Mouse (Mus musculus): ENCODE measurements at regions not wholly inside any gene's neighbourhood (a gene's known extent, or its start where the extent isn't known, plus 50 kb on each side); places are given as distances from the start of the nearest gene placed in this dataset.
A peak's percentile ranks its signal among the peaks of the same experiment; 100 is the strongest.

DNA sequence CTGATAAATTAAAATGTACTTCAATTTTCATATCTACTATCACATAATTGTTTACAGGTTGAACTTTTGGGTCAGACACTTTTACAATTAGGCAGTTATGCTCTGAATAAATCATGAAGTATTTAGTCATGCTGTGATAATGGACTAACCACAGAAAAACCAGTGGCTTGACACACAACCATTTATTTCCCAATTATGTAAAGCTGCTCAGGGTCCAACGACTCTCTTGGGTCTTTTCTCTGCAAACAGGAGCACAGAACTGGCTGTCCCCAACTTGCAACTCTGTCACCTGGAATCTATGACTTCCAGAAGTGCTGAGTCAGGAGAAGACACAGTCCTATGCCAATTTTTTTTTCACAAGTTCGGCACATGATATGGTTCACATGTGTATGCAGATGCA is 214.8 kb downstream of the Kcnj2 start:
- no peak for DNase-seq

DNA sequence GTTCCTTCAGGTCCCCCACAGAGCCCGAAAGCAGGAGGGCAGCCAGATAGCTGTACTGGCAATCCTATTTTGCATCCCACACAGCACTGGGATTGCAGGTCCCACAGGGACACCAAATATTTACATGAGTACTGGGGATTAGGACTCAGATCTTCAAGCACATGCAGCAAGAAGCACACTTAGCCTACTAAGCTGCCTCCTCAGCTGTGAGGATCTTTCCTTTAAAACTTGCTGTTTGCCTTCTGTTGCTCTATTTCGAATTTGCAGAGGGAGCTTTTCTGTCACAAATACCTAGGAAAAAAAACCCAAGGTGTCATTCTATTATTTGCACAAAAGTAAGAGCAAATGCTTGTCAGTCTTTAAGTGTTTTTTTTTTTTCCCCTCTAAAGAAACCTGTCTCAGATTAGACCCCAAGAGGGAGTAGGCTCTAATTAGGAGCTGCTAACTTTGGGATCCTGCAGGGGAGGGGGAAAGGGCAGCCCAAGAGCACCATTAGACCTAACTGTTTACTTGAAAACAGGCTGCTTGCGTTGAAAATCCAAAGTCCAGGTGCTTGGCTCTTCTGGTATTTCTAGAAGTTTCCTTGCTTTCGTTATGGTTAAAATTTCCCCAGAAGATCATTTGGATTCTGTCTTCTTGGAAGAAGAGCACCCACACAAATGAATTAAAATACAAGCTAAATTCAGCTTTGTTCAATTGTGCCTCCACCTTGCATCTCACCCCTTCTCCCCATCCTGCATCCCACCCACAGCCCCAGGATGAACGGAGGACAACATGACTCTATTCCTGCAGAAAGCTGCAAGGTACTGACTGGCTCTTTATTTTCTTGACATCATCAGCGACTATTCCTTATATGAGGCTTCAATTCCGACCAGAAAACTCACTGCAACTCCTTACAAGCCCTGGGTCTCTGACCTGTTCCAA is 215.5 kb downstream of the Kcnj2 start:
- no peak for DNase-seq

DNA sequence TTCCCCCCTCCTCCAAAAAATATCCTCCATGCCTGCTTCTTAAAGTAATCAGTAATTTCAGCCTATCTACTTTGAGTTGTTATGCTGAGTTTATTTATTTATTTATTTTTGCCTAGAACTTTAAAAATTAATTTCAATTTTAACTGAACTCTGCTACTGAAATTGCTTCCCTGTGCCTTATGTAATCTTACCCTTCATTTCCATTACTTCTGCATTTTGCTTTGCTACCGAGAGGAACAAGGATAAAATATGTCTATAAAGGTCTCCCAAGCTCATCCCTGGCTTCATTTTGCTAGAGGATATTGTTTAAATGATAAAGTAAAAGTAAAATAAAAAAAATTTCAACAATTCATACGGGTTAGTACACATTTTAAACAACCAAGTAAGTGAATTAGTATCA is 216.3 kb downstream of the Kcnj2 start:
- DNase-seq: no peak

DNA sequence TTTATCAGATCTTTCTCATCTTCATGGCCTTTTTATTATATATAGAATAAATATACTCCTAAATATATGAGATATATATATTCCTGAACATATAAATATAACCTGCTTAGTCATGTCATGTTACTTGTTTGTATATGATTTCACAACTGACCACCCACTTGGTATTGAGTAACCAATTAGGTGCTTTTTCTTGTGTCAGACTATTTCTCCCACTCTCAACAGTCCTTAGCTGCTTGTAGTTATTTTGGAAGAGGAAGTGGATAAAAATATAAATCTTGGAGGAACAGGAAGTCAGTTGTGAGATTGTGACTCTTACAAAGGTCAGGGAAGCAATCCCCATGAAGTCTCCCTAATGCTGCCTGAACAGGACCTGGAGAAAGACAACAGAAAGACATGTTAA is 224.6 kb downstream of the Kcnj2 start:
- DNase-seq: no peak

DNA sequence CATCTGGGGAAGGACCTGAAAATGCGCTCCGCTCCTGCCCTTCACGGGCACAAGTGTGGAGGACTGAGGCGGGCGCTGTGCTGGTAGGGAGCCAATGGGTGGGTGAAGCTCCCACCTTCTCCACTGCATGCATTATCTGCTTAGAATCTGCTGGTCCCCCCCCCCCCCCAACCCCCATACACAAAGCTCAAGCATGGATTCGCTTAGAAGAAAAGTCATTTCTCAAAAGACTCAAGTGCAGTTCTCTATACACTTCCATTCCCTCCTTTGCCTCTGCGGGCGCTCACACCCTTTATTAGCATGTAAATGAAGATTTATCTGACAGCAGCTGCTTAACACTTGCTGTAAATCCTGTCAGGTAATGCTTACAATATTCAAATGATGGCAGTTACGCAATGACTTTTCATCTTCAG is 230.4 kb downstream of the Kcnj2 start:
- no peak for DNase-seq

DNA sequence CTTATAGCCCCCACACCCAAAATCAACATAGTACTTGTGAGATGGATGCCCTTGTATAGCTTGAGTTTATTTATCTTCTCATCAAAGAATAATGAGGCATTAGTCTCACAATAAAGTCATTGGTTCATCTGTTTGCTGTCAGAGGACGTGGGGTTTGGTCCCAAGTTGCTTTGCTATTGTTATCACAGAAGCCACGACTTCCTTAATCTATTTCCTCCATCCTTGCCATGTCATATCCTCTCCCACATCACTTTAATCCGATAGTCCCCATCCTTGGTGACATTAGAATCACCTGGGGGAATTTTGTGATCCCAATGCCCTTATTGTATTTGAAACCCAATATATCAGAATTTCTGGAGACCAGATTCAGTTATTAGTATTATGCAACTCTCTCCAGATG is 246.8 kb downstream of the Kcnj2 start:
- no peak for DNase-seq

DNA sequence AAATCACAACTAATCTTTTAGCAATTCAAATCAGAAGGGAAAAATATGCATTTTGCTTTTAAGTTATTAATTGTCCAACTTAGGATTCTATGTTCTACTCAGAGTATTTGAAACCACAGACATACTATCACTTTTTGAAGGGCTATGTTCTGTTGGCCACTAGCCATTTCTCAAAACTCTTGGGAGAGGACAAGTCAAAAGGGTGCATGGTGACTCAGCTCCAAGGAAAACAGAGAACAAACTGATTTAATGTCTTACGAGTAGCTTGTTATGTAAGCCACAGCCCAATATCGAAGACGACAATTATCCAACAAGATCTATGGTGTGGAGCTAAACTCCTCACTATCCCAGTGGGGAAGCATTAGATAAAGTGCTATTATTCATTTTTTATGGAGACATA is 247.6 kb downstream of the Kcnj2 start:
- DNase-seq: peak; percentile 17

DNA sequence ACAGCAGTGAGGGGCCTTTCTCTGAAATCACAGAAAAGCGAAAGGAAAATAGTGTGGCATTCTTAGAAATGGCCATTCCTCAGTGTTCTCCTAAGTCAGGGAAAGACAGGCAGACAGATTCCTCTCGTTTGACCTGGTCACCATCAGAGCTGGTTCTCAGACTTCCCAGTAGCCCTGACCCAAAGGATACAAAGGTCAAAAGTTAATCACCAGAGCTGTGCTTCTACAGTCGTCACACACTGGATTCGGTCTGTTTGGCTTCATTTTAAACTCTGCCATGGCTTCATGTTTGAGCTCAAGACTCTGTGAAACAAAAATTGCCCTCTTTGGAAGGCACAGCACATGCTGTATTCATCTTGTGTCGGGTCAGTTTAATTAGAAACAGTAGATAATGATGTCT is 255.6 kb downstream of the Kcnj2 start:
- DNase-seq: no peak

DNA sequence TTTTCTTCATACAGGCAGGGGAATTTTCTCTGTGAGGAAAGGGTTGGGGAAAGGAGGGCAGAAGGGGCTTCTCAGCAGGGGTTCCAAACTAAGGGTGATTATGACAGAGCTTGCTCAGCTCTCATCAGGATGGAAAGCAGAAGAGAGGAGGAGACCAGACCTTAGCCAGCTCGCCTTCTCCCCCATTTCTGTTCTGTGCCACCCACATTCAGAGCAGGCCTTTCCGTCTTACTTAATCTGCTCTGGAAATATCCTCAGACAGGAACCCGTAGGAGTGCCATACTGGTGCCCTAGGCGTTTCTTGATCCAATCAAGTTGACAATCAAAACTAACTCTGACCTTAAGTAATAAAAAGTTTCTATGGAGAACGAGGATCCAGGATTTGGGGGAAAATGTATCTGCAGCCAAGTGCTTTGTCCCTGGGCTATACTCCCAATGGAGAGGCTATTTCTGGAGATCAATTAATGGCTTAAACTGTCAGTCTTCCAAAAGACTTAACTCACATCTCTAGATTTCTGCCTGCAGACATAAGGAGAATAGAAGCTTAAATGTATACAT is 258.6 kb downstream of the Kcnj2 start:
- no peak for DNase-seq

DNA sequence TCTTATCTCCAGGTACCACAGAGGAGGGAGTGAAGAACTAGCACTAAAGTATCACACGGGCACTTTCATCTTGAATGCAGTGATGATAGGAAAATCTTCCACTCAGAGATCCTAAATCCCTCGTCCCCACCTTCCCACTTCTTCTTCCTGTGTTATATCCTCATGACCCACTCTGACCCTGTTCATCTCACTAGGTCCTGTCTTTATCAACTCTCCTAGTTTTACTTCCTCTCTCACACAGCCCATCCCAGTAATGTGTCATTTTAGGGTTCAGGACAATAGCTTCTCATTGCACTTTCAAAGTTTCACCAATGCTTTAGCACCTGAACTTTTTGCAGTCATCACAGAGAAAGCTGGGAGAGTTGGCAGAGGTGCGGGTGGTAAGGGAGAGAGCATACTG is 261.0 kb downstream of the Kcnj2 start:
- no peak for DNase-seq

DNA sequence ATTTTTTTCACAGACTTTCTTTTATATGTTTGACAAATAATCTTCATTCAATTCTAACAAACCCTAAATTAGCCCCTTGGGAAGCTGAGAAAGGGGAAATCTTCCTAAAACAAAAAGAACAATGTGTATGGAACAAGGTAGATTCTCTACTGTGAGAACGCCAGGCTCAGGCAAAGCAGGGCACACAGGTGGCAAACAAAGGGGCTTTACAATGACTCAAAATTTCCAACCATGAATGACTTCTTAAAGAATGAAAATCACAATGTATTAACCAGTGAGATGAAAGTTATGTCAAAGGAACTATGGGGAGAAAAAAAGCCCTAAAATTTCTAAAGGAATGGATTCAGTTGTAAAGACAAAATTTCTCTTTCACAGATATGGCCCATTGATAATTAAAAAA is 262.3 kb downstream of the Kcnj2 start:
- no peak for DNase-seq

DNA sequence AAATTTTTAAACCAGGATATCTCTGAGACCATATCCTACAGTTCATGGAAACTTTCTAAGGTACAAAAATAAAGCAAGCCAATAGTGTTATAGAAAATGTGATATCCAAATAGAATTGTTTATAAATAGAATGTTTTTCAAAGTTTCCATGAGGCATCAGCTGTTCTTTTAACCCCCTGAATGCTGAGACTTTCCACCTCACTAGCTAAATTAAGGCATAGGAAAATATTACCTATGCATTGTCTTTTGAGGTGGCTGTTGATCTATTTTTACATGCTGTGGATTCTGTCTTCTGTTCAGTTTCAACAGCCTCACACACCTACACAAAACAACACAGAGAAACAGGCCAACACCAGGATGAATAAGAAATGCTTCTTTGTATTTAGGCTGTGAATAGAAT is 265.6 kb downstream of the Kcnj2 start:
- DNase-seq: no peak

DNA sequence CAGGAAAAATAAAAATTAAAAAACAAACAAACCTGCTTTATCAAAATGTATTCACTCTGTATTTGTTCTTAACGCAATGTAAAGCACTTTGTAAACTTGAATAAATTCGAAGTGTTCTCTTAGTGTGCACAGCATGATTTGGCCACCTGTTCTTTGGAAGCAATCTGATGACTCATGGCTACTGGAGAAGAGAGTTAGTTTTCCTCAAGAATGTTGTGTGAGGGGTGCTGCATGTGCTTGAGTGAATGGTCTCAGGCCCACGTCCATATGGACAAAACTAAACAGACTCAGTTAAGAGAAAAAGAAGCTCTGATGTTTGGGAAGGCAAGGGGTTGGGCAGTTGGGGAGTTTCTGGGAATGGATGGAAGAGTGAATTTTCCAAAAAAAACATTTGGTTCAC is 267.1 kb downstream of the Kcnj2 start:
- DNase-seq: no peak

DNA sequence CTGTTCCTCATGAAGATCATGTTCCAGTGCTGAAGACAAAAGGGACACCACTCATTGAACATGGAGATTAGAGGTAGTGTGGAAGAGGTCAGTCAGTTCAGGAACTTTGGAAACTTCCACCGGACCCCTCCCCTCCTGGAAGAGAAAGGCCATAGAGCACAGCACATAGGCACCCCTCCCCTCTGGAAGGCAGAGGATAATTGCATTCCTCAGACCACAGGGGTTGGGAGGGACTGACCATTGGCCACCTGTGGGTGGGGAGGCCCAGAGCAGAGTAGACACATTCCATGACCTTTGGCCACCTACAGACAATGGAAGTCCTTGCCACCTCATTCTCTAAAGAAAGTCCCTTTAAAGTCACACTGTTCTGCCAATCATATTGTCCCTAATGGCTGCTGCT is 281.6 kb downstream of the Kcnj2 start:
- DNase-seq: no peak

DNA sequence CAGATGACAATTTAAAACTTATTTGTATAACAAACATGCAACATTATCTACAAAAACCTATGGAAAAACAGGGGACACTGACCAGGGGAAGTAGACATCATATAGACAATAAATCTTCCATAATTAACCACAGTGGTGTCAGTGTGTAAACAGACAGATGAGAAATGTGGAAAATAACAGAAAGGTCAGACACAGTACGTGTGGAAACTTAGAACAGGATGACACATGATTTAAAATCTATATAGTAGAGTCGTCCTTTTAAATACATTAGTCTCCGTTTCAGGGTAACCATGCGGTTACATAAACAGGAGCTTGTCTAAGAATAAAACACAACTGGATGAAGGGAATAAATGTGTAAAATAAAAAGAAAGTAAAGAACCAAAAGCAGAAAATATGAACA is 284.1 kb downstream of the Kcnj2 start:
- DNase-seq: no peak

DNA sequence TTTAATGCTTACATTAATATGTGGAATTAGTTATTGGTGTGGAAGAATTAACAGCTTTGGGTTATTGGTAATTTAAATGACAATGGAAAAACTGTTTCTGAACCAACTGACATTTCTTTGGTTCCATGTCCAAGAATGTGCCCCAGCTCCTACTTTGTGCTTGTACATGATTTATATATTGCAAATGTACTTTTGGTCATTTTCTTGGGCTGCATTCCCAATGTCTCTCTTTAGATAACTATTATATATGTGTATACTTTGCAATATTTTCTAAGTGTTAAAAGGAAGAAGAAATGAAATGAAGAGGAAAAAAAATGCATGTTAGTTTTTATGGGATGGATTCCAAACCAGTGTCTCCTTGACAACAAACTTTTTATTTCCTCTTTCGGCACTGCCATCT is 297.4 kb downstream of the Kcnj2 start:
- DNase-seq: no peak

DNA sequence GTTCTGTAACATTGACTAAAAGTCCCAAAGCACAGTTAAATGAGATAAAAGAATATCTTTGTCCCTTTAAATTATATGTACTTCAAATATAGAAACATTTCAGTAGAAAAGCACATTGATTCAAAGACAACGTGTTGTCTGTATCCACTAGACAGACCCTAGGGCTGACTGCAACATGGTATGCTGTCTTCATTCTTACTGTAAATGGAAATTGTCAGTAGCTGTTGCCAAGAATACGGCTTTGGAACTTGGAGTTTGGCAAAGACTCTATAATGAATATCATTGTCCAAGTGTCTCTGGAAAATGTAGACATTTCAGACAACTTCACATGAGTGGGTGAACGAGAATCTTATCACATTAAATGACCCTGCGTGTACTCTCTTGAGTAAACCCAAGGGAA is 311.2 kb downstream of the Kcnj2 start:
- DNase-seq: no peak

DNA sequence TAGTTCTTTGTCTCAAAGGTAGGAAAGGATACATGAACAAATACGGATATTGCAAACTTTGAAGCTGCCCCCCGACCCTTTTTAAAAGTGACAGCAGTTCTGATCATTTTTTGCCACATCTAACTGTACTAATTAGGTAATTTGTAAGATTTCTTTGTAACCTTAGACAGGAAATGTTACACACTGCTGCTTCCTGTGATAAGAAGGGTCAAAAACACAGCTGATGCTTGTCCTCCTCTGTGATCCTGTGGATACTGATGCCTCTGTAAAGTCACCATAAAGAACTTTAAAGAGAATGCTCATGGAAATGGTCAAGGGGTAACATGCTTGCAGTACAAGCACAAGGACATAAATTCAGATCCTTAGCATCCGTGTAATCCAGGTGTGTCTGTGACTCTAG is 313.9 kb downstream of the Kcnj2 start:
- no peak for DNase-seq

DNA sequence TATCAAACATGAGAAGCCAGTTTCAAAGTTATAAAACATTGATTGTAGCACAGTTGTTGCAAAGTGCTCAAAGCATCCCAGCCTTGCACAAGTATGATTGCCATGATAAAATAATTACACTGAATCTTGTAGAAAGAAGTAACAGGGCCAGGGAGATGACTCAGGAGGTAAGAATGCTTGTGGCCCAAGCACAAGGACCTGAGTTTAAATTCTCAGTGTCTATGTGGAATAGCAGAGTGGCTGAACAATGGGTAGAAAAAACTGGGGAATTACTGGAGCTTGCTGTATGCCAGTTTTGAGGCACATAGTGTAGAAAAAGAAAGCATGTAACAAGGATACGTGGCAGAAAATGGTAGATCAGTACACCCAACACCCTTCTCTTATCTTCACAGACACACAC is 332.7 kb downstream of the Kcnj2 start:
- no peak for DNase-seq

DNA sequence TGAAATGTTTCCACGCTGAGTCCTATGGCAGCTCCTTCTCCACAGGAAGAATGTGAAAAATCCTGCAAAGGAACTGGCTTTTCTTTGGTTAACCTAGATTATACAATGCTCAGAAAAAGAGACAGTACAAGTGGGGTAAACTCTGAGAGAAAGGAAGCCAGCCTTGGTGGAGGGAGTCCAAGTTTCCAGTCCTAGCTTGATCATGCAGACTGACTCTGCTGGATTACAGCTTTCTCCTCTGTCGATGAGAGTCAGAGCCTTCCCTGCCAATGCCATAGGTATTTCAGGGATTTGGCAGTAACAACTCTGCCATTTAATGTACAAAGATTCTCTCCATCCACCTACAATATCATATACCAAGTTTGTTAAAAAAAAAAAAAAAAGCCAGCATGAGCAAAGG is 343.3 kb downstream of the Kcnj2 start:
- no peak for DNase-seq

DNA sequence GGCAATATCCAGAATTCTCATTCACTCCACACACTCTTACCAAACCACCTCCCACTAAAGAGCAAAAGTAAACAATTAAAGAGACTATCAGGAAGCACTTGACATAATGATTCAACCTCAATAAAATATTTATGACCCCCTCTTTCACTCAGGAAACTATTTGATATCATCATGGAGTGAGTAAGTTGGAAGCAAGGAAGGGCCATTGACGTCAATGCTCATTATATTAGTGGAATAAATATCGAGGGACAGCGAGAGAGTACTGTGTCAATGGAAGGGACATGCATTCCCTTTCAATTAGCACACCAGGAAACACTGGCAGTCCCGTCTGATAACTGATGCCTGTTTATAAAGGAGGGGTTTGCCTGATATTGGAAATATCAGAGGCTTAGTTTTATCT is 358.9 kb downstream of the Kcnj2 start:
- DNase-seq: no peak

DNA sequence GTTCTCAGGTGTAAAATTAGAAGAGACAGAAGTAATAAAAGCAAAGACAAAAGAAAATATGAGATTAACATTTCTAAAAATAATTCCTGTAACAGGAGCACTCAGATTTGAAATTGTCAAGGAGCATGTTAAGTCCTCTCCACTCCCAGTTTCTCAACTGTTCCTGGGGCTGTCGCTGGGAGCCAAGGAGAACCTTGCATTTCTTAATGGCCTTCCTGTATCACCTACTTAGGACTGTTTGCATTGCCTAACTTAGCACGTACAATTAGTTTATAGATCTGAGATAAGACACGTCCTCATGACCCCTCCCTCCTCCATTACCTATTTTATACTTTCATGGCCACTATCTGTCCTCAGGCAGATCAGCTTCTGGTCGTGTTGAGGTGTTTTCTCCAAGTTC is 360.8 kb downstream of the Kcnj2 start:
- no peak for DNase-seq

DNA sequence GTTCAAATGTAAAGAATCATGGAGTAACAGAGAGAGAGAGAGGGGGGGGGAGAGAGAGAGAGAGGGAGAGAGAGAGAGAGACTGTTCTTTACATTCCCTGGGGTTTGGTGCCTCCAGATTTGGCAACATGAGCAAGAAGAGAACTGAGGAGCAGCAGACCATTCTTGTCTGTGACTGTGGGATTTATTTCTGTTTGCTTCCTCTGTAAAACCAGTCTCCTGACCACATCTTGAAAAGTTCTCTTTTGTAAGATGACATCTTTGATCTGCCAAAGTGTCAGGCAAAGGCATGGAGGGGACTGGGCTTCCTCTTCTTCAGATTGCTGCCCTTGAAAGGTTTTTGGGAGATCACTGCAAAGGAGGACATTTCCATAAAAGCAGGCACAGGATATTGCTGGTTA is 376.3 kb downstream of the Kcnj2 start:
- DNase-seq: no peak

DNA sequence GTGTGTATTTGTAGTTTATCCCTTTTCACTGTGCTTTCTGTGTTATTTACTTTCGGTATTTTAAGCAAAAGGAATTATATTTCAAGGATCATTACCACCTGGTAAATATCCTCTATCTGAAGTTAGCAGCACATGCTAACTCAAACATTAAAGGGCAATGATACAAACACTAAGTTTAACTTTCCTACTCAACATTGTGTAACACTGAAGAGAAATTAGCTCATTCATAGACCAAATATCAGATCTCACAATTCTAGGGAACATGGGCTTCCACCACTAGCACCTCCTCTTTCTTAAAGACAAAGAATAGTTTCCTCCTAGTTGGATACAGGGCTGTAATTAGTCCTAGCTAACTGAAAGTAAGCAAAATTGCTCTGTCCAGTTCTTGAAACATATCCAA is 377.4 kb downstream of the Kcnj2 start:
- no peak for DNase-seq
